Mouse (Mus musculus) cerebellum, adult 9-10 months (tissue): ENCODE measurements around the gene Helq.

ENCODE experiments used
- DNase-seq: peaks from one replicate; pipeline ENCODE4 v3.0.0; 2022

Gene Helq

DNA sequence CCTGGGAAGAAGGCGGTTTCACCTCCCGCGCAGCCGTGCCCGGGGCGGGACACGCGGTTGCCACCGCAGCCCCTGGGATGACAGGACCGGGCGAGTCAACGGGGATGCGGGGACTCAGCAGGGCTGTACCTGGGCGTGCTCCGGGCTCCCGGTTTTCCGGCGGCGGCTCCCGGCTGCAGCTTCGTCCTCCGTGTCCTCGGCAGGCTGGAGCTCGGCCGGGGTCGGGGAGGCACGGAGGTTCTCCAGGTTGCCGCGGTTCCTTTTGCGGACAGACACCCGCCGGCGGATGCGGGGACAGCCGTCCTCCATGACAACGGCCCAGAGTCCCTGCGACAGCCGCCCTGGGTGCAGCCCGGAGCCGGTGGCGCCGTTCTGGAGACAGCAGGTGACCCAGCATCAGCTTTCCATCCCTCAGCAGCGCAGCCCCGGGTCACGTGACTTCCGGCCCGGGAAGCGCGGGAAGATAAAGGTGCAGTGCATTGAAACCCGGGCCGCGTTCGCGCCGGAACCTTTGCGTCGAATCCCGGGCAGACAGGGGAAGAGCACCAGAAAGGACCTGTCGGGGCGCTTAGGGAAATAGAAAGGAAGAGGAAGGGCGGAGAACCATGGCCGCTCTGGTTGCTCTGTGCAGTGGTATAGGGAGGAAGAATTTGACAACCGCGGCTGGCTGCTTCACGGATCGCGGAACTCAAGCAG lies at the start of gene Helq, which contains the start of gene Mrps18c:
Gene Helq, minus strand, starts transcription at position 434 of the 696 bp plus-strand sequence.
Gene Mrps18c, plus strand, starts transcription at position 463 of the 696 bp plus-strand sequence.
- DNase-seq, result peak; percentile 95

DNA sequence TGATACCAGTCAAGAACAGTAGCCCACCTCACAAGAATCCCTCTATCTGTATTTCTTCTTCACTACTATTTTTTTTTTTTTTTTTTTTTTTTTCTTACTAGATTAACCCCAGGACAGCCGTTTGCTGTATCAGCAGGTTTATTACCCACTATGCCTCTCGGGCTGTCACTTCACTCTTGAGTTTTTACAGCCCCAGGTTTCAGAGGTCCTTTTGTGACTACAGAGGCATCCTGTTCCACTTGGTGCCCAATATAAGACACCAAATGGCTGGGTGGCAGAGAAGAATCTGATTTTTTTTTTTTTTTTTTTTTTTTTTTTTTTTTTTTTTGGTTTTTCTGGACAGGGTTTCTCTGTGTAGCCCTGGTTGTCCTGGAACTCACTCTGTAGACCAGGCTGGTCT lies 48.7 kb upstream of the Helq start:
- no peak for DNase-seq

DNA sequence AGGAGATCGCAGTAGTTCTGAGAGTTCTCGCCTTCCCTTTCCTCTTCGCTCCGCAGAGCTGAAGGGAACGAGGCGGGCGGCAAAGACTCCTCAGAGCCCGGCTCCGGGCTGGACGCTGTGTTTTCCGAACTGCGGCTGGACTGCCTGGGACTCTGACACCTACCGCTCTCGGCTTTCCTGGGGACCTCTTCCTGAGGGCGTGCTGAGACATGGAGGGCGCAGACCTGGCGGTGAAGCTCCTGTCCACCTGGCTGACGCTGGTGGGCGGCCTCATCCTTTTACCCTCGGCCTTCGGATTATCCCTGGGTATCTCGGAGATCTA lies 48.2 kb upstream of the Helq start:
- DNase-seq, result no peak

DNA sequence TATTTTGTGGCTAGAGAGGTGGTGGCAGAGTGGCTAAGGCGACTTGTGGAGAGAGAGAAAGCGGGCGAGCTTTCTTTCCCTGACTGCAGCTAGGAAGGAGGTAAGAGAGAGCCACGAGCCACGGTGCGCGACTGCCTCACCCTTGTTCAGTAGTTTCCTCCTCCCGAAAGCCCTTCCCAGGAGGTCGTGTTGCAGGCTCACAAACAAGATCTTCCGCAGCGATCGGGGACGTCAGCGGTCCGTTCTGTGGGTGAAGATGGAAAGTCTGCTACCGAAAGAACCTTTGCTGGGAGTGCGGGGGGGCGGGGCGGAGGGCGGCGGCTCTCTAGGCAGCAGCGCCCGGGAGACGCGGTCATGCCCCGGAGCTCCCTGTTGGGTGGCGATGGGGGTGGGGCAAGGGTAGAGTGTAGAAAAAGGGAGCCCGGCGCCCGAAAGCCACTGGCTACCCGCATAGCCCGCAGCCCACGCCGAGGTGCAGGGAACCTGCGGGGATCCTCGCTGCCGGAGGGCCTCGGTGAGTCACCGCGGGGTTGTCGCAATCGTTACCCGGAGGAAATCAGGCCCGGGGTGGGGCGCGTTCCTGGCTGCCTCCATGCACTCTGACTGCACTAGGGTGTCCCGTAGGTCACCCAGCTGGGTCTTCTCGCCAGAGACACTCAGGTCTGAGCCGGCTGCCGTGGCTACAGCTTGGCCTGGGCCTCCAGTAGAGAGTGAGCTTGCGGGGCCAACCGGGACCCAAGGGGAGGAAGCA lies 47.6 kb upstream of the Helq start:
- peak; percentile 60 for DNase-seq

DNA sequence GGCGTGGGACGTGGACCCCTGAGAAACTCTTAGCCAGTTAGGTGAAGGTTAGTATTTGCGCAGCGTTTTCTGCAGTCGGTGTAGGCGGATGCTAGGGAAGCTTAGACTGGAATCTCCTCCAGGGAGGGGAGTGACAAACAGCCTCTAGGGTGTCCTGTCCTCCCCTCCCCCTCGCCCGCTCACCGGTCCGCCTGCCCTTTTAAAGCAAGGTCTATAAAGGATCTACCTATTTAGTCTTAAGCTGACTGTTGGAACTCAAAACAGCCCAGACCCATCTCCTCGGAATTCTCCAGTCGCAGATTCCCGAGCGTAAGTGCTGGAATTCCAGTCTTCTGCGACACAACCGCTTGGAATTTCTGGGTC lies 47.1 kb upstream of the Helq start, which contains the start of gene Gpat3:
Gene Gpat3, plus strand, starts transcription at position 229 of the 363 bp plus-strand sequence.
- peak; percentile 56 for DNase-seq

DNA sequence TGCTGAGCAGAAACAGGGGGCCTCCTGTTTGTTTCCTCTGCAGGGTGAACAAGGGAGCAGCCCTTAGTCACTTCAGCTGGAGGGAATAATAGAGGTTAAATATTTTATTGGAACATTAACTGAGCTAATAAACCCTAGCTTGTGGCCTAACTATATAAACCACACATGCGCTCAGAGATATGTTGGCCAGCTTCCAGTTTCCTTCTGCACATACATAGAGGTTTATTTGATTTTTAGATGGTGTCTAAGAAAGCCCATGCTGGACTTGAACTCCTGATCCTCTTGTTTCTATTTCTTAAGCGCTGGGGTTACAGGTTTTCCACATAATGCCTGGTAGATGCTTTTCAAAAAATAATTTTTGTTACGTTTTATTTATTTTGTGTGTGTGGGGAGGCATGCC lies 46.1 kb upstream of the Helq start:
- DNase-seq, result no peak

DNA sequence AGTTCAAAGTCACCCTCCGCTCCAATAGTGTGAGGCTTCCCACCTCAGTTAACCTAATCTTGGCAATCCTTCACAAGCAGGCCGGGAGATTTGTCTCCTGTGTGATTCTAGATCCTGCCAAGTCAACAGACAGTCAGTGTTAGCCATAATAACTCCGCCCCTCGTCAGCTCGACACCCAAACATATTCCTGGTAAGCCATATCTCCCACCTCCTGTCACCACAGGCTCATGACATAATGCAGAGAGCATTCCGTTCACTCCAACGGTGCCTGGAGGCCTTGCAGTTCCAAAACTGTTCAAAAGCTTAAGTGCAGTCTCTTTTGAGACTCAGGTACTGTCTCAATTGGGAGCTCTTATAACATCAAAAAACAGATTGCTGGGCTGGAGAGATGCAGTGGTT lies 39.5 kb upstream of the Helq start:
- DNase-seq, result no peak

DNA sequence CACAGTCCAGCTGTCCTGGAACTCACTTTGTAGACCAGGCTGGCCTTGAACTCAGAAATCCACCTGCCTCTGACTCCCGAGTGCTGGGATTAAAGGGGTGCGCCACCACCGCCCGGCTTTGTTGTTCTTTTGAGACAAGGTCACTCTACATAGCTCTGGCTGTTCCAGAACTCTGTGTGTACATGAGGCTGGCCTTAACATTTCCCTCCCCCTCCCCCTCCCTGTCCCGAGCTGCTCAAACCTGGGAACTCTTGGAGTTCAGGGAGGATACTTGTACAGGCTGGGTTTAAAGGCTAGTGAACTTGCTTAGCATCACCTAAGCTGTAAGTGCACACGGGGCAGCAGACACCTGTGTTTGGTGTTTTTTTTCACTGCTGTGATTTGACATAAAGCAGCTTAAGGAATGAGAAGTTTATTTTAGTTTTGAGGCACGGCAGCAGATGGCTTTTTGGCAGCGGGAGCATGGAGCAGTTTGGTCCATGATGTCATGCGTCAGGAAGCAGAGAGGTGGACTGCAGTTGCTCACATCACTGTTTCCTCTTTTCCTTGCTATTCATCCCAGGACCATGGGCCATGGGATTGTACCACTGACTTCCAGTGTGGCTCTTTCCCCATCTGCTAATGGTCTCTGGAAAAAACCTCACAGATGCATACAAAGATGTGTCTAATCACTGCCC lies 37.6 kb upstream of the Helq start:
- no peak for DNase-seq

DNA sequence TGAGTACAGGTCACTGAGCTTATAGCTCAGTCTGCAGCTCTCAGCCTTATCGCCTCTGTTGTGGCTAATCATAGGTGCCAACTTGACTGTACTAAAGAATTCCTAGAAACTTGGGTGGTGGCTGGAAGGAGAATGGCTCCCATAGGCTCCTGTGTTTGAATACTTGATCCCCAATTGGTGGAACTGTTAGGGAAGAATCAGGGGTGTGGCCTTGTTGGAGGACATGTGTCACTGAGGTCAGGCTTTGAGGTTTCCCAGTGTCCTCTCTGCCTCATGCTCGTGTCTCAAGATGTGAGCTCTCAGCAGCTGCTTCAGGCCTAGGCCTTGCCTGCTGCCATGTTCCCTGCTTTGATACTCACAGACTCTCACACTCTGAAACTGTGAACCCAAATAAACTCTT lies 35.4 kb upstream of the Helq start:
- no peak for DNase-seq

DNA sequence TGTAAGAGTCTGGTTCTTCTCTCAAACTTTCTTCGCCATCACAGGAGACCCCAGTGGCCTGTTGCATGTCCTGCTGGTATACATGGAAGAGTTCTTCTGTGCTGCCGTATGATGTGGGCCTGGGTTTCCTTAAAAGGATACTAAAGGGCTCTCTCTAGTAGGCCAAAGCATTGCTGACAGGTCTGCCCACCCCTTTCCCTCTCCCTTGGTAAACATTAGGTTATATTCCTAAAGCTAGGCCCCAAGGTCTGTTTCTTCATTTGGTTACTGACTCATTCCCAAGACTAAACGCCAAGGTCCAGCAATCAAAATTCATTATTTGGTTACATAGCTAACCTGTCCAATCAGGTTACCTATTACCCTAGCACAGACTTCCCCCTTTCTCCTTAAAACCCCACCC lies 34.3 kb upstream of the Helq start:
- DNase-seq, result no peak

DNA sequence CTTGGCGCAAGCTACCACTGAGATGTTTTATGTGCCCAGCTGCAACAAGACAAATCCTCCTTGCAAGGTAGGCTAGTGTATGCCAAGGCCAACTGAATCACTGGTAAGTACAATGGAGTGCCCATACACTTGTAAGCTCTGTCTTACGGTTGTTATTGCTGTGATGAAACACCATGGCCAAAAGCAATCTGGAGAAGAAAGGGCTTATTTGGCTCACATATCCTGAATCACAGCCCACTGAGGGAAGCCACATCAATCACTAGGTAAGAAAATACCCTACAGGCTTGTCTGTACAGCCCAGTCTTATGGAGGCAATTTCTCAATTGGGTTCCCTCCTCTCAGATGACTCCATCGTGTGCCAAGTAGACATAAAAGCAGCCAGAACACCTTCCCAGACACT lies 30.3 kb upstream of the Helq start:
- no peak for DNase-seq

DNA sequence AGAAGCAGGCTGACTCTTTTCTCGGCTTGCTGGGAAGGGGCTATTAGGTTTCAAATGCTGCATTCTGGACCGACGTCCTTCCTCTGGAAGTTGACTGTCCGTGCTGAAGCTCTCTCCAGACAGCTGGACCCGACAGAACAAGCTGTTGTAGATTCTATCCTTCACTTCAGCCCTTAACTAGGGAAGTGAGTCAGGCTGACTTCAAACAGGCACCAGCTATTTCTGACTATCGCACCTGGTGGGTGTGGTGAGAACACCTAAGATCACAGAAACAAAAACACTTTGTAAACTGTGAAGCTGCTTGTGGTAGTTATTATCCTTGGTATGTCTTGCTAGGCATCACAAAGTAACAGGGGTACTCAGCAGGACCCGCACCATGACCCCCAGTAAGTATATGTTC lies 28.1 kb upstream of the Helq start:
- DNase-seq, result no peak

DNA sequence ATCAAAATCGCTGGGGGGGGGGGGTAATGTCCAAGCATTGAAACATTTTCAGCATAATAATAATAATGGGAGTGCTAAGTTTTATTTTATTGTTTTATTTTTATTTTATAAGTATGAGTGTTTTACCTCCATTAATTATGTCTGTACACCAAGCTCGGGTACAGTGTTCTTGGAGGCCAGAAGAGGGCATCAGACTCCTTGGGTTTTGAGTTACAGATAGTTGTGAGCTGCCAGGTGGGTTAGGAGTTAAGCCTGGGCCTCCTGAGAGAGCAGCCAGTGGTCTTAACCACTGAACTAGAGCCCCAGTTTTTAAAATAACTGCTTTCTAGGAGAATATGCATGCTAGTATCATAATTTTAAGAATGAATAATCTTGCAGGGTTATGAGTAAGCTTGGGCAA lies 27.6 kb upstream of the Helq start:
- no peak for DNase-seq

DNA sequence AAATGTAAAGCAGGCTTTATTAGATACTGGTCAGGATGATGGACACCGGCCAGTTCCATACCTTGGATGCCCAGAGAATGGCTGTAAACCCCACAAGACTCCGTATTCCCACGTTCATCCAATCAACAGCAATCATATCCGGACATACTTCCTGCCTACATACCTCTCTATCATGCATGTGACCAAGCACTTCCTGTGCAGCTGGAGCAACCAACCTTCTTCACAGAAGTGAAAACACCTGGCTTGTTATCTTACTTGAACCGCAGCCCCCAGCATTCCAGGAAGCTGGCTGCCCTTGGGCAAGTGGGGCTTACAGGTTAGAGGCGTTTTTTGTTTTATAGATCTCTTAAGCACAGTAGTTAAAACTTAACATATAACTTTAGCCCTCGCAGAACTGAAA lies 24.4 kb upstream of the Helq start:
- no peak for DNase-seq

DNA sequence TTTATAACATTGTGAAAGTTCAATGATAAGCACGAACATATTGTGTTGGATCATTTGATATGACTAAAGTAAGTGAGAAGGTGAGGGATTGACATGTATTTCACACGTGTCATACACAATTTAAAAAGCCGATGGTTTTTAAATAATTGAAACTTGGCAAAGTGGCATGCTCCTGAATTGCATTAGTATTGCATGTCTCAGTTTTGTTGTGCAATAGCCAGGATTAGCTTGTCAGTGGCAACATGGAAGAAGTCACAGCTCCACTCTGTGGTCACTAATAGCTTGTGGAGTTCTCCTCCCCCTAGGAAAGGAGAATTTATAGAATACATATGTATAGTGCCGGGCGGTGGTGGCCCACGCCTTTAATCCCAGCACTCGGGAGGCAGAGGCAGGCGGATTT lies 23.0 kb upstream of the Helq start:
- DNase-seq, result no peak

DNA sequence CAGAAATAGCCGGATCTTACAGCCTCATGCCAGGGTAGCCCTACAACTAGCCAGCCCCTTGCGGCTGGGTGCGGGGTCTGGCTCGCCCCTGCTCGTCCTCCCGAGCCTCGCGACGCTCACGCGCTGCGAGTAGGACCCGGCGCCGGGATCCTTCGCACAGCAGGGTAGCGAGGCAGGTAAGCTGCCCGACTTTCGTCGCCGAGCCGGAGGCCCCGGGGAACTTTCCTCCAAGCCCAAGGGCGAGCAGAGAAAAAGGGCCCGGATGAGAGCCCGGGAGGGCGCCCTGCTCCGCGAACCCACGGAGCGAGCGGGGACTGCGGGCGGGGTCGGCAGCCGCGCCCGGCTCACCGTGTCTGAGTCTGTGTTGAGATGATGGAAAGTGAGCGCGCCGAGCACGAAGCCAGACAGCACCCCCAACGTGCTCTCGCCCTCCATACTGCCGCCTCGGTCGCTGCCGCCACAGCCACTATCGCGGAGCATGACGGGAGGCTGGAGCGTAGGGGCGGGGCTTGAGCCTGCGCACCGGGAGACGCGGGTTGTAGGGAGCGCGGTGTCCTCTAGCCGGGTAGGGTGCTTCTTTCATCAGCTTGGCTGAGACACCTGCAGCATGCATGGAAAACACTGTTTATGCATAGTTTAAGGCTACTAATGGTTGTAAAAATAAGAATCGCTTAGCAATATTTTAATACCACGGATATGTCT lies 22.2 kb upstream of the Helq start, which contains the start of gene Abraxas1:
Gene Abraxas1, minus strand, starts transcription at position 483 of the 702 bp plus-strand sequence.
- DNase-seq, result peak; percentile 84

DNA sequence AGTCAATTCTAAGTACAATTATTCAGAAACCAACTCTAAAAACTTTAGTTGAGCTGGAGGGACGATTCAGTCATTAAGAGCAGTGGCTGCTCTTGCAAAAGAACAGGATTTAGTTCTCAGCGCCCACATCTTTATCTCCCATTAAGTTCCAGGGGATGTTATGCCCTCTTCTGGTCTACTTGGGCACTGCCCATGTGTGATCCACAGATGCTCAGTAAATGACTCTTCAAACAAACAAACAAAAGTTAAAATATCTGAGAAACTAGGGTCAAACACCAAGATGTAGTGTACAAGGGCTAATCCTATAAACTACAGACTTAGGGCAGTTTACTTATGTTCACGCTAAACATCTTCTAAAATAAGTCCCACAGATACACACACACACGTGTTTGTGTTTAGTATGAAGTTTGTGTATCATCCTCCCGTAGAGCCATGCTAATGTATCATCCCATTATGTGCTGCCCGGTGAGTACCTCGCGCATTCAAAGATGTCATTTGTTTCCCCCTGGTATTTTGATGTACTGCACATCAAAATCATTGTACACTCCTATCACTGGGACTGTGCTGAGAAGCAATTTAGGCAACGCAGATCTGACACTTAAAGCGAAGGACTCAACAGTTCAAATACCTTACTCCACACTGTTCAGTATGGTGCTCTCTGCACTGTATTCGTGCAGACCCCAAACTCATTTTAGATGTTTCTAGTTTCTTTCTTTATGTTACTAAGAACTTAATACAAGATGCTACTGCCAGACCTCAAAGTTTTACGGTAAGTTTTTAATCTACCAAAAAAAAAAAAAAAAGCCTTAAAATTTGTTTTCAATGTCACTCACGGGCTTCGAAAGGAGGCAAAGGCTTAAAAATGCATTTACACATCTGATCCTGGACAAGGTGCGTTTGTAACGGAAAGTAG lies 21.4 kb upstream of the Helq start:
- DNase-seq, result no peak

DNA sequence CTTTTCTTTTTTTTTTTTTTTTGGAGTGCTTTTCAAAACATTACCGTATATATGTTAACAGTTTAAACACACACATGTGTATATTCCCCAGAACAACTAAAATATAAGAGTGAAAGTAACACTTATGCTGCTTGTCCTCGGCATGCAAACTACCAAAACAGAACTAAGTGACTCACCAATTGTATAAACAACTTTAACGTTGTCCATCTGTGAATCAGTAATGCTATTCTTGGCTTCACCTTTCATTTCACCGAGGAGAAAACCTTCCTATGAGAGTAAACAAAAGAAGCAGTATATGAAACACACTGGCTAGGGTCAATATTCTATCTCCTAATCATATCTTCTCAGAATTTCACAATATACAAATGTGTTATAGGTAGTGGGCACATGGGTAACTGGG lies 19.9 kb upstream of the Helq start:
- DNase-seq, result no peak

DNA sequence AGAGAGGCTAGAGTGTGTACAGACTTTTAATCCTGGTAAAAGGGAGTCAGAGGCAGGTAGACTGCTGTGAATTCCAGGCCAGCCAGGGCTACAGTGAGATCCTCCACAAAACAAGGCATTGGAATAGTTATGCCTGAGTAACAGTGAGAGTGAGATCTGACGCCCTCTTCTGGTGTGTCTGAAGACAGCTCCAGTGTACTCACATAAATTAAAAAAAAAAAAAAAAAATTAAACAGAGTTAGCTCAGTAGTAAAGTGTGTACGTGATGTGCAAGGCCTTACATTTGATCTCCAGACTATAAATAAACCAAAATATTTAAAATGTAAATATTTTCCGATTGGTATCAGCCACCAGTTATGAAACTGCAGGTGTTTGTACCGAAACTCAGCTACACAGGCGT lies 4.3 kb downstream of the Helq start:
- no peak for DNase-seq

DNA sequence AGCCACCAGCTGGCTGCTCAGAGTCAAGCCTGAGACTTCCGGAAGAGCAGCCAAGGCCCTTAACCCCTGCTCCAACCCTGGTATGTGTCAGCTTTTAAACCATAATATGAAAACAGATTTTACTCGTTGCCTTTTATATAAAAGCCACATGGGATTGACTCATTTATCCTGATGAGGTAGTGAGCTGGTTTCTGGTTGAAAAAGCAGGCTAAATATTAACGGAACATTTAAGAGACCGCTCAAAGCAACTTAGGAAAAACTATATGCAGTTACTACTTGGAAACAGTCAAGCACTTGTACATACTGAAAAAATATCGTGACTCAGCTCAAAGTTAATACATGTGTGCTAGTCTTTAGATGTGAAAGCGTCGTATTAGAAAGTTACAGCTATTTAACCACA lies 6.1 kb downstream of the Helq start:
- no peak for DNase-seq

DNA sequence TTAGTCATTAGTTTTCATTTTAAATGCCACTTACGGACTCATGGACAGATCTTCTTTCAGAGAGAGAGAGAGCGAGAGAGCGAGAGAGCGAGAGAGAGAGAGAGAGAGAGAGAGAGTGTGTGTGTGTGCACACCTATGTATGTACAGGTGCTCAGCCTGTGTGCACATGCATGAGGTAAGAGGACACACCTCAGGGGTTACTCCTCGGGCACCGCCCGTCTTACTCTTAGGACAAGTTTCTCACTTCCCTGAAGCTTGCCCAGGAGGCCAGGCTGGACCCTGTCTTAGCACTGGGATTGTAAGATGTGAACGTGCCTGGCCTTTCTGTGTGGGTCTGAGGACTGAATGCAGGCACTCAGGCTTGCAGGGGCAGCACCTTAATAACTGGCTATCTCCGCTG lies 10.9 kb downstream of the Helq start:
- no peak for DNase-seq

DNA sequence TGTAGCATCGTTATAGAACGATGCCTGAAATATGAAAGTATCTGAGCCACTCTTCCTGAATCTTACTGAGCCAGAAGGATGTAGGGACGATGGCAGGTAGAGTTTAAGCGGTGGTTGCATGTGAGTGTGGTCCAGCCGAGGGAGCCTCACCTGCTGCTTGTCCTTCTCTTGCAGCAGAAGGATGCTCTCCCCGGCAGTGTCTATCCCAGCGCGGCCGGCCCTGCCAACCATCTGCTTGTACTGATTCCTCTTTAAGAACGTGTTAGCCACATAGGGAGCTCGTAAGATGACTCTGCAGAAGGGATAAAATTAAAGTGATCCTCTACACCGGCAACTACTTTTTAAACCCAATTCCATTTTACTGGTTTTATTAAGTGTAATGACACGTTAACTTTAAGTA lies 19.4 kb downstream of the Helq start:
- DNase-seq, result no peak
